ENCODE assay signal across 23 mouse cellular contexts in genomic region chr4:47261919-47262318, GRCm38 (mm10). TPM values are rescaled to one million over a fixed set of nuclear protein-coding genes. Genes with fewer than 3 reads are reported as not detected.
DNase-seq lines count a peak whose midpoint lies in the region; ATAC-seq and TF ChIP-seq lines count a peak whose summit lies in the region.
"Had no signal": no experiment of that assay in that cellular context is flagged by ENCODE, and none has a peak within 500 bp of the region (broad histone marks: within the 10 kb centered on the region; RNA-seq: fewer than 3 reads in every experiment).

No protein-coding gene starts in this region.

- peak; percentile 5 to 46; a peak in 2 of 4 replicates for ATAC-seq in hematopoietic stem cell, adult 5-6 weeks (replicated peaks in 1 of 2; ENCODE audit: insufficient read depth in 1 of 2, low FRiP score in 2 of 2, low TSS enrichment in 1 of 2, low read depth in 1 of 2, poor library complexity in 2 of 2, severe bottlenecking in 2 of 2)
- ATAC-seq: forebrain, postnatal 0 days; hindbrain, embryonic 16.5 days had no signal

- H3K9ac ChIP-seq in MEL (ENCODE audit: control insufficient read depth, low read depth, low read length, poor library complexity, severe bottlenecking): no peak overlapping the region
- H3K9ac ChIP-seq: embryonic facial prominence, embryonic 13.5 days; forebrain, embryonic 12.5 days; forebrain, postnatal 0 days; heart, embryonic 13.5 days; hindbrain, embryonic 12.5 days had no signal

- H3K79me2 ChIP-seq in MEL (ENCODE audit: control insufficient read depth, insufficient read depth, low read length, poor library complexity): no peaks in the 10 kb centered on the region

- H3K27me3 ChIP-seq in MEL (ENCODE audit: control insufficient read depth in 1 of 2, insufficient read depth in 2 of 2, low read length in 2 of 2): no peaks in the 10 kb centered on the region
- H3K27me3 ChIP-seq: embryonic facial prominence, embryonic 13.5 days; forebrain, embryonic 12.5 days; hindbrain, embryonic 12.5 days had no signal

- TF ChIP-seq EP300 in MEL (IDR thresholded peaks at IDR 0.05; ENCODE audit: low read depth in 1 of 2, low read length in 2 of 2): no peak

- no peaks in the 10 kb centered on the region for H3K9me3 ChIP-seq in MEL (replicated peaks; ENCODE audit: insufficient read depth, low read length)
- H3K9me3 ChIP-seq: embryonic facial prominence, embryonic 13.5 days; forebrain, embryonic 12.5 days; heart, embryonic 13.5 days; hindbrain, embryonic 12.5 days had no signal

- intact Hi-C loops in left cerebral cortex, postnatal 25 days (cut with DNase I): no loop called here

- TF ChIP-seq POLR2A in MEL (IDR thresholded peaks at IDR 0.05; ENCODE audit: control insufficient read depth in 1 of 2, insufficient read depth in 1 of 2, low read depth in 1 of 2, low read length in 2 of 2, poor library complexity in 1 of 2): no peak

- no peak overlapping the region for H3K27ac ChIP-seq in MEL (ENCODE audit: control insufficient read depth, low read depth, low read length)
- H3K27ac ChIP-seq: embryonic facial prominence, embryonic 13.5 days; forebrain, embryonic 12.5 days; heart, embryonic 13.5 days; hindbrain, embryonic 12.5 days had no signal

- peak; percentile 35 for DNase-seq in lung, postnatal 36 days
- no peak for DNase-seq in lung, postnatal 25 days (ENCODE audit: low spot score)
- DNase-seq in 416B (ENCODE audit: low read depth) (peak; percentile 70), MEL (ENCODE audit: low read depth, low spot score) (no peak)
- DNase-seq in right cerebral cortex, postnatal 4 days: no peak
- no peak for DNase-seq in left cerebral cortex, postnatal 25 days (ENCODE audit: low spot score in 2 of 2)
- DNase-seq in lung, adult 18-20 months: no peak
- DNase-seq: adrenal gland, adult 2 months; adrenal gland, postnatal 36 days; cerebellum, adult 11 months; cerebellum, adult 8-10 months; cerebellum, postnatal 14 days; forebrain, postnatal 0 days; gastrocnemius, postnatal 25 days; heart, adult 11 months; heart, postnatal 36 days had no signal

- no peaks in the 10 kb centered on the region for H3K4me1 ChIP-seq in MEL (ENCODE audit: control insufficient read depth in 1 of 2, insufficient read depth in 2 of 2, low read length in 2 of 2)
- H3K4me1 ChIP-seq: embryonic facial prominence, embryonic 13.5 days; forebrain, embryonic 12.5 days; hindbrain, embryonic 12.5 days had no signal

- no peak overlapping the region for H3K4me3 ChIP-seq in MEL (ENCODE audit: control insufficient read depth in 1 of 2, insufficient read depth in 1 of 2, low read depth in 2 of 2, low read length in 2 of 2)
- H3K4me3 ChIP-seq: embryonic facial prominence, embryonic 13.5 days; forebrain, embryonic 12.5 days; heart, embryonic 13.5 days; hindbrain, embryonic 12.5 days had no signal

- TF ChIP-seq RAD21 in MEL (IDR thresholded peaks at IDR 0.05; ENCODE audit: low read depth, low read length): no peak

- no peaks in the 10 kb centered on the region for H3K36me3 ChIP-seq in MEL (ENCODE audit: control insufficient read depth in 1 of 2, insufficient read depth in 2 of 2, low read length in 2 of 2)
- H3K36me3 ChIP-seq: embryonic facial prominence, embryonic 13.5 days; forebrain, embryonic 12.5 days; G1E; heart, embryonic 13.5 days; hindbrain, embryonic 12.5 days had no signal

- TF ChIP-seq CTCF in MEL (IDR thresholded peaks at IDR 0.05 in 2 of 3, conservative IDR thresholded peaks at IDR 0.05 in 1 of 3; ENCODE audit: control insufficient read depth in 1 of 3, insufficient read depth in 1 of 3, low read depth in 2 of 3, low read length in 3 of 3, poor library complexity in 1 of 3, severe bottlenecking in 1 of 3): no peak

TF ChIP-seq in MEL, 35 proteins besides CTCF, POLR2A, EP300 and RAD21:
- TF ChIP-seq USF1 (IDR thresholded peaks at IDR 0.05; ENCODE audit: low read depth, low read length) (peak; percentile 26; the same call in 1 of the 2 replicates), GABPA (IDR thresholded peaks at IDR 0.05; ENCODE audit: low read depth, low read length) (no peak)

RNA-seq across cellular contexts. Expression of gene Col15a1, which starts 54.0 kb away (rescaled TPM):
- 0.78 and 2.2 TPM in 2 replicates for total RNA-seq in MEL (2012; rRNA removed)
- polyA plus RNA-seq in MEL (2012; ENCODE audit: insufficient read depth in 1 of 2, insufficient read length in 2 of 2, low read depth in 1 of 2, low replicate concordance in 2 of 2, missing spikeins in 1 of 2): 1 to 10 TPM in 1 of 2 experiments, not detected in 1; 2.6 TPM
- total RNA-seq in hematopoietic stem cell, adult 5-6 weeks (2017): not detected in 2 replicates
- 1 to 10 TPM; 4.5 to 9.2 TPM for total RNA-seq in left cerebral cortex, postnatal 25 days (2021)
- polyA plus RNA-seq: G1E had no signal

Comparison
In these comparisons a context has a peak if more than half of its experiments do, and no peak if none do; other contexts are left out.
1. DNase-seq: peak in lung, postnatal 36 days (single experiment) and 416B (single experiment); none in lung, postnatal 25 days (single experiment), MEL (single experiment), right cerebral cortex, postnatal 4 days (single experiment), left cerebral cortex, postnatal 25 days (0 of 2) and lung, adult 18-20 months (0 of 2).